ENCODE assay signal across 8 mouse cellular contexts in genomic region chr1:88847333-88848091, GRCm38 (mm10).
DNase-seq lines count a peak whose midpoint lies in the region; ATAC-seq lines count a peak whose summit lies in the region.

No protein-coding gene starts in this region.

- no peak overlapping the region for H3K27ac ChIP-seq in midbrain, embryonic 11.5 days (ENCODE audit: low read depth, low read length)

- H3K9ac ChIP-seq in midbrain, embryonic 11.5 days (ENCODE audit: low read length): no peak overlapping the region

- ATAC-seq in midbrain, embryonic 11.5 days (ENCODE audit: low FRiP score): no peak
- ATAC-seq in granulocyte monocyte progenitor cell, adult 5-6 weeks (replicated peaks; ENCODE audit: poor library complexity, severe bottlenecking): no peak

- no peaks in the 10 kb centered on the region for H3K9me3 ChIP-seq in midbrain, embryonic 11.5 days (ENCODE audit: control insufficient read depth, low read length)

- no peaks in the 10 kb centered on the region for H3K4me1 ChIP-seq in midbrain, embryonic 11.5 days (ENCODE audit: control insufficient read depth, insufficient read depth, low read length)

- no peak overlapping the region for H3K4me3 ChIP-seq in midbrain, embryonic 11.5 days (ENCODE audit: low read depth, low read length)

- H3K36me3 ChIP-seq in midbrain, embryonic 11.5 days (ENCODE audit: control insufficient read depth, insufficient read depth, low read length): no peaks in the 10 kb centered on the region

- 69% methylated on average over 16 of the region's 16 CpGs for WGBS in midbrain, embryonic 11.5 days

- peak; percentile 88 for DNase-seq in brain, adult 2 months (ENCODE audit: low read depth, low spot score)
- peak; percentile 45 for DNase-seq in cerebellum, adult 8-10 months
- peak; percentile 43 for DNase-seq in forelimb bud, embryonic 11.5 days (ENCODE audit: low read depth, low spot score)
- DNase-seq in midbrain, embryonic 11.5 days (ENCODE audit: low spot score, missing footprints): peak; percentile 72
- no peak for DNase-seq in gastrocnemius, postnatal 10 days
- DNase-seq in adrenal gland, adult (ENCODE audit: inconsistent age in 2 of 2, low spot score in 1 of 2): no peak
- DNase-seq in lung, postnatal 4 days: no peak

- H3K27me3 ChIP-seq in midbrain, embryonic 11.5 days (ENCODE audit: control insufficient read depth, insufficient read depth, low read length): no peaks in the 10 kb centered on the region

- H3K4me2 ChIP-seq in midbrain, embryonic 11.5 days: no peak overlapping the region

Comparison
In these comparisons a context has a peak if more than half of its experiments do, and no peak if none do; other contexts are left out.
1. DNase-seq: peak in brain, adult 2 months (single experiment), cerebellum, adult 8-10 months (single experiment), forelimb bud, embryonic 11.5 days (single experiment) and midbrain, embryonic 11.5 days (single experiment); none in gastrocnemius, postnatal 10 days (single experiment), adrenal gland, adult (0 of 2) and lung, postnatal 4 days (0 of 2).